In the genomic region with DNA sequence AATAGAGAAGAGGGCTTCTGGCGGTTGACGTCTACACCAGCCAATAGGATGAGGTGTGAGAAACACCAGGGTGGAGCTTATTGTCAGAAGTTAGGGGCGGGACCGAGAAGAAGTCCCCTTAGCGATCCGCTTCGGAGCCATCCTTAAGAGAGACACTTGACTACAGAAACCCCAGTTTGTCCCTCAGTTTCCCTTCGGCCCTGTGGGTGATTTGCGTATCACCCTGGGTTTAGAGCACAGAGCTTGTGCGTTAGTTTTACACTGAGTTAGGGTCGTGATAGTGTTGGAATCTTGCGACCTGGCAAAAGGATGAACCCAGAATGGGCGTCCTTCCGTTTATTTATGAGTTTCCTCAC, we compare ENCODE assay signal across 8 mouse cellular contexts. TPM values are rescaled to one million over a fixed set of nuclear protein-coding genes. Genes with fewer than 3 reads are reported as not detected.
DNase-seq lines count a peak whose midpoint lies in the region; ATAC-seq and TF ChIP-seq lines count a peak whose summit lies in the region.

No protein-coding gene starts in this region.

- TF ChIP-seq CTCF in spleen, adult 2 months (IDR thresholded peaks at IDR 0.05; ENCODE audit: extremely low read depth, insufficient read depth, insufficient read length, insufficient replicate concordance): no peak

- peaks cover 83% of the 10 kb centered on the region for H3K4me1 ChIP-seq in erythroblast, embryonic 14.5 days (ENCODE audit: control insufficient read depth)
- H3K4me1 ChIP-seq in spleen, adult 2 months (ENCODE audit: control insufficient read depth, insufficient read depth, insufficient read length): peaks cover 3% of the 10 kb centered on the region; the same call in 1 of the 2 replicates
- peaks cover 68% of the 10 kb centered on the region for H3K4me1 ChIP-seq in liver, embryonic 12.5 days

- no peak for DNase-seq in spleen, adult 2 months (ENCODE audit: low read depth in 1 of 2, low spot score in 2 of 2)
- no peak for DNase-seq in spleen, postnatal 10 days (ENCODE audit: low spot score in 2 of 2)
- DNase-seq in thymus, postnatal 0 days (ENCODE audit: low spot score): no peak

- peaks cover 63% of the 10 kb centered on the region for H3K36me3 ChIP-seq in erythroblast, embryonic 14.5 days (ENCODE audit: control insufficient read depth)
- H3K36me3 ChIP-seq in spleen, adult 2 months (ENCODE audit: control insufficient read depth, insufficient read depth, low read length): no peaks in the 10 kb centered on the region
- peaks cover 53% of the 10 kb centered on the region for H3K36me3 ChIP-seq in liver, embryonic 12.5 days

- WGBS in spleen, adult 2 months: under 1% methylated on average over 14 of the region's 14 CpGs
- WGBS in liver, embryonic 12.5 days (ENCODE audit: insufficient replicate concordance): under 1% methylated on average over 14 of the region's 14 CpGs

- peak overlapping the region; percentile 73 for H3K4me3 ChIP-seq in erythroblast, embryonic 14.5 days (replicated peaks)
- H3K4me3 ChIP-seq in spleen, adult 2 months (ENCODE audit: extremely low read depth, insufficient read depth, insufficient read length): peak overlapping the region; percentile 70
- peak overlapping the region; percentile 76 for H3K4me3 ChIP-seq in liver, embryonic 12.5 days

- H3K4me2 ChIP-seq in liver, embryonic 12.5 days: peak overlapping the region; percentile 70

- peak overlapping the region; percentile 78 for H3K9ac ChIP-seq in liver, embryonic 12.5 days

- H3K27ac ChIP-seq in spleen, adult 2 months (ENCODE audit: insufficient read depth, low read length): peak overlapping the region; percentile 78
- H3K27ac ChIP-seq in liver, embryonic 12.5 days: peak overlapping the region; percentile 92

- peak; percentile 18; the same call in 1 of the 2 replicates for TF ChIP-seq POLR2A in spleen, adult 2 months (IDR thresholded peaks at IDR 0.05; ENCODE audit: low read depth, low read length)

- H3K27me3 ChIP-seq in erythroblast, embryonic 14.5 days (ENCODE audit: control insufficient read depth): no peaks in the 10 kb centered on the region
- no peaks in the 10 kb centered on the region for H3K27me3 ChIP-seq in spleen, adult 2 months (ENCODE audit: control insufficient read depth, insufficient read depth, low read length)
- no peaks in the 10 kb centered on the region for H3K27me3 ChIP-seq in liver, embryonic 12.5 days (replicated peaks)

- no peaks in the 10 kb centered on the region for H3K9me3 ChIP-seq in erythroblast, embryonic 14.5 days (ENCODE audit: control insufficient read depth, low read length)
- no peaks in the 10 kb centered on the region for H3K9me3 ChIP-seq in liver, embryonic 12.5 days (replicated peaks)

- ATAC-seq in erythroblast, adult 5-6 weeks (replicated peaks; ENCODE audit: low FRiP score, poor library complexity, severe bottlenecking): no peak
- ATAC-seq in liver, embryonic 12.5 days: no peak
- no peak for ATAC-seq in megakaryocyte progenitor cell, adult 5-6 weeks (replicated peaks; ENCODE audit: poor library complexity)
- ATAC-seq in cerebellum, adult (ENCODE audit: insufficient number of reproducible peaks, low FRiP score, low TSS enrichment): no peak

RNA-seq across cellular contexts. Expression of a gene that starts 0.6 kb away (rescaled TPM):
- 2.1 and 2.3 TPM in 2 replicates for polyA plus RNA-seq in erythroblast, embryonic 14.5 days (2012)
- total RNA-seq in erythroblast, adult 5-6 weeks (2015; ENCODE audit: low replicate concordance): 6.5 and 7.7 TPM in 2 replicates
- total RNA-seq in erythroblast, adult 5-6 weeks (2017; ENCODE audit: low replicate concordance): 2.1 and 5.6 TPM in 2 replicates
- 14.7 and 17.7 TPM in 2 replicates for polyA plus RNA-seq in spleen, adult 2 months (2012; rRNA removed)
- polyA plus RNA-seq in liver, embryonic 12.5 days (2016; fragmentation: Nextera tagmentation; extraction: Ambion mirVana): 22.1 and 23.3 TPM in 2 replicates
- total RNA-seq in megakaryocyte progenitor cell, adult 5-6 weeks (2015): 12.4 and 16.1 TPM in 2 replicates
- total RNA-seq in megakaryocyte progenitor cell, adult 5-6 weeks (2017): 19.9 and 25.0 TPM in 2 replicates
- 25.4 and 25.7 TPM in 2 replicates for polyA plus RNA-seq in thymus, postnatal 0 days (2015; fragmentation: Nextera tagmentation; extraction: Ambion mirVana)

RNA-seq across cellular contexts. Expression of a gene that starts 16.4 kb away (rescaled TPM):
- not detected in 2 replicates for polyA plus RNA-seq in erythroblast, embryonic 14.5 days (2012)
- 0.19 TPM in 1 of 2 replicates, not detected in the other for total RNA-seq in erythroblast, adult 5-6 weeks (2015; ENCODE audit: low replicate concordance)
- not detected in 2 replicates for total RNA-seq in erythroblast, adult 5-6 weeks (2017; ENCODE audit: low replicate concordance)
- 6.5 and 9.3 TPM in 2 replicates for polyA plus RNA-seq in spleen, adult 2 months (2012; rRNA removed)
- polyA plus RNA-seq in liver, embryonic 12.5 days (2016; fragmentation: Nextera tagmentation; extraction: Ambion mirVana): 0.51 and 0.62 TPM in 2 replicates
- 0.12 TPM in 1 of 2 replicates, not detected in the other for total RNA-seq in megakaryocyte progenitor cell, adult 5-6 weeks (2015)
- total RNA-seq in megakaryocyte progenitor cell, adult 5-6 weeks (2017): not detected in 2 replicates
- polyA plus RNA-seq in thymus, postnatal 0 days (2015; fragmentation: Nextera tagmentation; extraction: Ambion mirVana): 0.69 and 0.80 TPM in 2 replicates

RNA-seq across cellular contexts. Expression of a gene that starts 42.8 kb away (rescaled TPM):
- 17.7 TPM in 2 replicates for polyA plus RNA-seq in erythroblast, embryonic 14.5 days (2012)
- 34.6 and 35.9 TPM in 2 replicates for total RNA-seq in erythroblast, adult 5-6 weeks (2015; ENCODE audit: low replicate concordance)
- total RNA-seq in erythroblast, adult 5-6 weeks (2017; ENCODE audit: low replicate concordance): 32.5 and 56.6 TPM in 2 replicates
- 335 and 437 TPM in 2 replicates for polyA plus RNA-seq in spleen, adult 2 months (2012; rRNA removed)
- polyA plus RNA-seq in liver, embryonic 12.5 days (2016; fragmentation: Nextera tagmentation; extraction: Ambion mirVana): 61.1 and 61.5 TPM in 2 replicates
- 46.7 and 49.6 TPM in 2 replicates for total RNA-seq in megakaryocyte progenitor cell, adult 5-6 weeks (2015)
- total RNA-seq in megakaryocyte progenitor cell, adult 5-6 weeks (2017): 71.0 and 73.0 TPM in 2 replicates
- polyA plus RNA-seq in thymus, postnatal 0 days (2015; fragmentation: Nextera tagmentation; extraction: Ambion mirVana): 74.3 and 75.3 TPM in 2 replicates

RNA-seq across cellular contexts. Expression of a gene that starts 51.1 kb away (rescaled TPM):
- polyA plus RNA-seq in erythroblast, embryonic 14.5 days (2012): not detected in 2 replicates
- not detected in 2 replicates for total RNA-seq in erythroblast, adult 5-6 weeks (2015; ENCODE audit: low replicate concordance)
- not detected in 2 replicates for total RNA-seq in erythroblast, adult 5-6 weeks (2017; ENCODE audit: low replicate concordance)
- 2.1 and 3.3 TPM in 2 replicates for polyA plus RNA-seq in spleen, adult 2 months (2012; rRNA removed)
- not detected in 2 replicates for polyA plus RNA-seq in liver, embryonic 12.5 days (2016; fragmentation: Nextera tagmentation; extraction: Ambion mirVana)
- total RNA-seq in megakaryocyte progenitor cell, adult 5-6 weeks (2015): 0.20 TPM in 1 of 2 replicates, not detected in the other
- total RNA-seq in megakaryocyte progenitor cell, adult 5-6 weeks (2017): not detected in 2 replicates
- 0.27 and 0.30 TPM in 2 replicates for polyA plus RNA-seq in thymus, postnatal 0 days (2015; fragmentation: Nextera tagmentation; extraction: Ambion mirVana)

RNA-seq across cellular contexts. Expression of a gene that starts 52.5 kb away (rescaled TPM):
- 0.25 and 0.57 TPM in 2 replicates for polyA plus RNA-seq in erythroblast, embryonic 14.5 days (2012)
- total RNA-seq in erythroblast, adult 5-6 weeks (2015; ENCODE audit: low replicate concordance): 1.5 and 2.1 TPM in 2 replicates
- 2.8 and 3.7 TPM in 2 replicates for total RNA-seq in erythroblast, adult 5-6 weeks (2017; ENCODE audit: low replicate concordance)
- polyA plus RNA-seq in spleen, adult 2 months (2012; rRNA removed): 27.4 and 27.9 TPM in 2 replicates
- polyA plus RNA-seq in liver, embryonic 12.5 days (2016; fragmentation: Nextera tagmentation; extraction: Ambion mirVana): 4.1 and 5.1 TPM in 2 replicates
- total RNA-seq in megakaryocyte progenitor cell, adult 5-6 weeks (2015): 4.3 and 5.5 TPM in 2 replicates
- total RNA-seq in megakaryocyte progenitor cell, adult 5-6 weeks (2017): 8.0 and 15.1 TPM in 2 replicates
- polyA plus RNA-seq in thymus, postnatal 0 days (2015; fragmentation: Nextera tagmentation; extraction: Ambion mirVana): 5.7 and 6.1 TPM in 2 replicates
